Mouse (Mus musculus): ENCODE measurements around the gene Tnnc2.

GRCm38 (mm10) chr2:164737377-164738090 is 42.2 kb downstream of the Tnnc2 start:
- no peak for TF ChIP-seq CTCF (conservative IDR thresholded peaks at IDR 0.05; ENCODE audit: insufficient read depth, insufficient read length, low read depth, low read length)
- TF ChIP-seq POLR2A (IDR thresholded peaks at IDR 0.05; ENCODE audit: low read depth, low read length): no peak

Measured in kidney, adult 2 months (tissue).